Mouse (Mus musculus): Measurements from ENCODE around the gene Krt13. TPM values are rescaled to one million over a fixed set of nuclear protein-coding genes. Genes with fewer than 3 reads are reported as not detected.

The Krt13 gene
- polyA plus RNA-seq, 1 experiment from 2014 or later, result 0.22 TPM

DNA sequence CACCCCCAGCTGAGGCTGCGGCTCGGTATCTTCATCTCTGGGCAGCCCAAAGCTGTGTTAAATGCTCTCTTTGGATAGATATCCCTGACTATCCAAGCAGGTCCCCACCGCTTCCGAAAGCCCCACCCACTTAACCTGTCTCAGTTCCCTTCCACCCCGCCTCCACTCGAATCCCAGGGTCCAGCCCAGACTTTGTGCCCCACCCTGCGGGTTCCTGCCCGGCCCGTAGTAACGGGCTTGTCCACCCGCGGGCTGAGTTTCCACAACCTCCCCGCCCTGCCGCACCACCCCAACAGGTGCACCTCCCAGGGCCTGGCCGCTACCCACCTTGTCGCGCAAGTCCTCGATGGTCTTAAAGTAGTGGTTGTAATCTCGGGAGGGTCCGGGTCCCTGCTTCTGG is 23.7 kb upstream of the Krt13 start:
- ATAC-seq, result no peak
- Histone ChIP-seq H3K9me3 (no peaks in the 10 kb centered on the region), H3K4me1 (replicated peaks) (peaks cover 10% of the 10 kb centered on the region), H3K27ac (no peak overlapping the region), H3K4me2 (replicated peaks) (peak overlapping the region; percentile 50), H3K36me3 (no peaks in the 10 kb centered on the region), H3K27me3 (peaks cover 36% of the 10 kb centered on the region), H3K9ac (replicated peaks) (no peak overlapping the region), H3K4me3 (replicated peaks) (peak overlapping the region; percentile 23)
- 1% methylated on average over 20 of the region's 20 CpGs for WGBS

DNA sequence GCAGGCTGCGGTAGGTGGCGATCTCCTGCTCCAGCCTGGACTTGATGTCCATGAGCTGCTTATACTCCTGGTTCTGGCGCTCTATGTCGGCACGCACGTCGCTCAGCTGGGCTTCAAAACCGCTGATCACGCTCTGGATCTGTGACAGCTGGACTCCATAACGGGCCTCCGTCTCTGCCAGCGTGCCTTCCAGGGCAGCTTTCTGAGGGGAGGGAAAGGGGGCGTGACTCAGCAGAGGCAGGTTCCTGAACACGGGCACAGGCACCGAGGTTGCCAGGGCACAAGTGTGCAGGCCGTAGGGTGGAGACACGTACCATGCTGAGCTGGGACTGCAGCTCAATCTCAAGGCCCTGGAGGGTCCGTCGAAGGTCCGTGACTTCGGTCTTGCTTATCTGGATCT is 19.6 kb upstream of the Krt13 start:
- Histone ChIP-seq H3K4me2 (replicated peaks) (no peak overlapping the region), H3K4me1 (replicated peaks) (peaks cover 35% of the 10 kb centered on the region), H3K36me3 (no peaks in the 10 kb centered on the region), H3K27me3 (peaks cover 23% of the 10 kb centered on the region), H3K4me3 (replicated peaks) (no peak overlapping the region), H3K9ac (replicated peaks) (no peak overlapping the region), H3K9me3 (no peaks in the 10 kb centered on the region), H3K27ac (no peak overlapping the region)
- 94% methylated on average over 21 of the region's 21 CpGs for WGBS
- ATAC-seq, result no peak

- ATAC-seq, result no peak
Measured at GRCm38 (mm10) chr11:100139391-100139790, 18.0 kb upstream of the Krt13 start.

DNA sequence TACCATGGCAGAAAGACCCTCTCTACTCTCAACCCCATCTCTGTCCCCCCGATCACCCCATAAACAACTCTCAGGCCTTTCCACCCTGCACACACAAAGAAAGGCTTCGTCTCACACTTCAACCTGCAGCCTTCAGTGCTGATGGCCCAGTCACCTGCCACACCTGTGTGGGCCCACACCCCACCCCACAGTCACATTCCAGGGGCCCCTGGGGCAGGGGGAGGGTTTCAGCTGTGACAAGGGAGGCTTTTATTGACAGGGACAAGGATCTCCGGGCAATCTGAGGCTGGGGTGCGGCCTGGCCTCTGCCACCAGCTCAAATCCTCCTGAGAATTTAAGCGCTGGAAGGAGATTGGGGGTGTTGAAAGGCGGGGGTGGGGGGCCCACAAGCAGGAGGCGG is 17.4 kb upstream of the Krt13 start:
- Histone ChIP-seq H3K9me3 (no peaks in the 10 kb centered on the region), H3K36me3 (no peaks in the 10 kb centered on the region), H3K9ac (replicated peaks) (no peak overlapping the region), H3K4me2 (replicated peaks) (no peak overlapping the region), H3K27me3 (peaks cover 2% of the 10 kb centered on the region; the same call in 1 of the 2 replicates), H3K4me1 (replicated peaks) (peaks cover 25% of the 10 kb centered on the region), H3K4me3 (replicated peaks) (no peak overlapping the region), H3K27ac (no peak overlapping the region)
- no peak for ATAC-seq
- 44% methylated on average over 7 of the region's 7 CpGs for WGBS

More at GRCm38 (mm10) chr11:100139391-100139790, 18.0 kb upstream of the Krt13 start:
- Histone ChIP-seq H3K27me3 (peaks cover 7% of the 10 kb centered on the region), H3K4me1 (replicated peaks) (peaks cover 25% of the 10 kb centered on the region), H3K9ac (replicated peaks) (no peak overlapping the region), H3K9me3 (no peaks in the 10 kb centered on the region), H3K36me3 (no peaks in the 10 kb centered on the region), H3K4me3 (replicated peaks) (no peak overlapping the region), H3K27ac (no peak overlapping the region), H3K4me2 (replicated peaks) (no peak overlapping the region)
- 77% methylated on average over 2 of the region's 2 CpGs for WGBS

DNA sequence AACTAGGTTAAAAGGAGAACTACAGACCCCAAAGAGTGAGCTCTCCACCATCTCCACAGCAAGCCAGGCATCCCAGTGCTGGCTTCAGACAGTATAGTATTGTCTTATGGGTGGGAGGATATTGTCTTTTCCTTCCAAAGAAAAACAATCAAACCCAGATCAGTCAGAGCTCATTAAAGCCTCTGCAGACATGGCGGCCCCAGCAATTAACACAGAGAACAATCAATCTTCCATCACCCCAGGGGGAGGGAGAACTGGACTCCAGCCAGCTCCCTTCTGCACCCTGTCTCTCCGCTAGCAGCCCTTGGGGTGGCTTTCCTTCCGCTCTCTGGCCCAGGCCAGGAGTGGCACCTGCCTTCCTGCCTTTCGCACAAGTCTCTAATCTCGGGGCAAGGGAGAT is 16.3 kb upstream of the Krt13 start:
- H3K4me3 ChIP-seq (replicated peaks), result no peak overlapping the region
- no peaks in the 10 kb centered on the region for H3K9me3 ChIP-seq
- no peak overlapping the region for H3K27ac ChIP-seq
- WGBS, result 28% methylated on average over 5 of the region's 5 CpGs
- H3K27me3 ChIP-seq, result no peaks in the 10 kb centered on the region
- ATAC-seq, result 0 out of 2 replicates have a peak, but pooled peaks have one; percentile 17
- no peak overlapping the region for H3K4me2 ChIP-seq (replicated peaks)
- H3K4me1 ChIP-seq (replicated peaks), result peaks cover 25% of the 10 kb centered on the region
- no peaks in the 10 kb centered on the region for H3K36me3 ChIP-seq
- H3K9ac ChIP-seq (replicated peaks), result no peak overlapping the region

DNA sequence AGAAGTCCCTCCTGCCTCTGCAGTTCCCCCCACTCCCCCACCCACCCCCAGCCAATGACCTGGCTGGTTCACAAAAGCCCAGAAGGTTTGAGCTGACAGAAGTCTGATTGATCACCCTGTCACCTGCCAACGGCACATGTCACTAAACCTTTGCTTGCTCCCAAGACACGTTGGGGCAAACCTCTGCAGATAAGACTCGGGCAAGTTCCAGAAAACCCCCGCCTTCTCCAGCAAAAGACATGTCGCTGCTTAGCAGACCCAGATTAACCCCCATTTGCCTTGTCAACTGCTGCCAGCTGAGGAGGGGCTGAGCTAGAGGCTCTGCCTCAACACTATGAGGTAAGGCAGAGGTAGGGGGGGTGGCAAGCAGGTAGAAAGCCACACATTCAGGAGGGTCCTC is 15.2 kb upstream of the Krt13 start:
- H3K4me2 ChIP-seq (replicated peaks), result no peak overlapping the region
- no peak overlapping the region; the same call in 1 of the 2 replicates for H3K27ac ChIP-seq
- no peak for ATAC-seq
- WGBS, result 33% methylated on average over 5 of the region's 5 CpGs
- H3K4me1 ChIP-seq (replicated peaks), result peaks cover 25% of the 10 kb centered on the region
- H3K9me3 ChIP-seq, result no peaks in the 10 kb centered on the region
- no peaks in the 10 kb centered on the region for H3K36me3 ChIP-seq
- H3K27me3 ChIP-seq, result no peaks in the 10 kb centered on the region
- no peak overlapping the region for H3K4me3 ChIP-seq (replicated peaks)
- H3K9ac ChIP-seq (replicated peaks), result no peak overlapping the region

DNA sequence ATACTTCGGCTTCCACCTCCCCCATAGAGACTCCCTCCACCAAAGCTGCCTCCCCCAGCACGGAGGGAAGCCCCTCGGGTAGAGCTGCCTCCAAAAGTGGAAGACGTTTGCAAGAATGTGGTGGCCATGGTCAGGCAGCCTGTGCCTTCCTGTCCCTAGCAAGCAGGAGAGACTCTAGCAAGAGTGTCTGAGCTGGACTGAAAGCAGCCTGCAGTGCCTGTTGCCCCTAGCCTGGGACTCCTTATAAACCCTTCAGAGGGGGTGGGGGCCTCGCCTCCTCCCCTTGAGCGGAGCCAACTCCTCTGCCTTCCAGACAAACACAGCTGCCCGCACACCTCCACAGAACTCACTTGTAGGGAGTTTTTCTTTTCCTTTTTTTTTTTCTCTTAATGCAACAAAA is 14.4 kb upstream of the Krt13 start, which contains the start of gene Krt15:
Krt15 (minus strand) TSS at position 198 of the 400 bp plus-strand sequence.
- H3K4me2 ChIP-seq (replicated peaks), result no peak within 1 kb of the TSS
- H3K9ac ChIP-seq (replicated peaks), result no peak within 1 kb of the TSS
- H3K4me1 ChIP-seq (replicated peaks), result peaks cover 25% of the 10 kb centered on the region
- H3K36me3 ChIP-seq, result no peaks in the 10 kb centered on the region
- no peaks in the 10 kb centered on the region for H3K27me3 ChIP-seq
- no peak for ATAC-seq
- 71% methylated on average over 7 of the region's 7 CpGs for WGBS
- no peak within 1 kb of the TSS for H3K4me3 ChIP-seq (replicated peaks)
- H3K27ac ChIP-seq, result no peak within 1 kb of the TSS; the same call in 1 of the 2 replicates
- no peaks in the 10 kb centered on the region for H3K9me3 ChIP-seq

GRCm38 (mm10) chr11:100124901-100125300 is 3.5 kb upstream of the Krt13 start:
- no peak overlapping the region for H3K4me2 ChIP-seq (replicated peaks)
- H3K4me1 ChIP-seq (replicated peaks), result no peaks in the 10 kb centered on the region
- H3K27ac ChIP-seq, result no peak overlapping the region
- H3K27me3 ChIP-seq, result no peaks in the 10 kb centered on the region
- 84% methylated on average over 7 of the region's 7 CpGs for WGBS
- H3K36me3 ChIP-seq, result no peaks in the 10 kb centered on the region
- no peak for ATAC-seq
- H3K4me3 ChIP-seq (replicated peaks), result no peak overlapping the region
- H3K9me3 ChIP-seq, result no peaks in the 10 kb centered on the region
- H3K9ac ChIP-seq (replicated peaks), result no peak overlapping the region

- no peak overlapping the region for H3K4me3 ChIP-seq (replicated peaks)
- H3K36me3 ChIP-seq, result no peaks in the 10 kb centered on the region
- H3K4me2 ChIP-seq (replicated peaks), result no peak overlapping the region
- H3K27ac ChIP-seq, result no peak overlapping the region
- H3K9me3 ChIP-seq, result no peaks in the 10 kb centered on the region
- ATAC-seq, result no peak
- no peaks in the 10 kb centered on the region for H3K4me1 ChIP-seq (replicated peaks)
- WGBS, result 93% methylated on average over 5 of the region's 5 CpGs
- H3K9ac ChIP-seq (replicated peaks), result no peak overlapping the region
- H3K27me3 ChIP-seq, result no peaks in the 10 kb centered on the region
Measured at GRCm38 (mm10) chr11:100120331-100120730, 1.0 kb downstream of the Krt13 start.

- Histone ChIP-seq H3K36me3 (no peaks in the 10 kb centered on the region), H3K27ac (no peak overlapping the region), H3K4me2 (replicated peaks) (no peak overlapping the region), H3K27me3 (no peaks in the 10 kb centered on the region), H3K4me3 (replicated peaks) (no peak overlapping the region), H3K9ac (replicated peaks) (no peak overlapping the region), H3K9me3 (no peaks in the 10 kb centered on the region), H3K4me1 (replicated peaks) (no peaks in the 10 kb centered on the region)
- ATAC-seq, result no peak
- 74% methylated on average over 2 of the region's 2 CpGs for WGBS
Measured at GRCm38 (mm10) chr11:100113742-100114029, 7.7 kb downstream of the Krt13 start.

- 84% methylated on average over 11 of the region's 11 CpGs for WGBS
- ATAC-seq, result no peak
- no peaks in the 10 kb centered on the region for H3K9me3 ChIP-seq
- no peak overlapping the region for H3K4me3 ChIP-seq (replicated peaks)
- no peaks in the 10 kb centered on the region for H3K36me3 ChIP-seq
- H3K4me1 ChIP-seq (replicated peaks), result no peaks in the 10 kb centered on the region
- H3K27ac ChIP-seq, result no peak overlapping the region
- no peak overlapping the region for H3K4me2 ChIP-seq (replicated peaks)
- H3K9ac ChIP-seq (replicated peaks), result no peak overlapping the region
- no peaks in the 10 kb centered on the region for H3K27me3 ChIP-seq
Measured at GRCm38 (mm10) chr11:100112935-100113741, 8.2 kb downstream of the Krt13 start.

DNA sequence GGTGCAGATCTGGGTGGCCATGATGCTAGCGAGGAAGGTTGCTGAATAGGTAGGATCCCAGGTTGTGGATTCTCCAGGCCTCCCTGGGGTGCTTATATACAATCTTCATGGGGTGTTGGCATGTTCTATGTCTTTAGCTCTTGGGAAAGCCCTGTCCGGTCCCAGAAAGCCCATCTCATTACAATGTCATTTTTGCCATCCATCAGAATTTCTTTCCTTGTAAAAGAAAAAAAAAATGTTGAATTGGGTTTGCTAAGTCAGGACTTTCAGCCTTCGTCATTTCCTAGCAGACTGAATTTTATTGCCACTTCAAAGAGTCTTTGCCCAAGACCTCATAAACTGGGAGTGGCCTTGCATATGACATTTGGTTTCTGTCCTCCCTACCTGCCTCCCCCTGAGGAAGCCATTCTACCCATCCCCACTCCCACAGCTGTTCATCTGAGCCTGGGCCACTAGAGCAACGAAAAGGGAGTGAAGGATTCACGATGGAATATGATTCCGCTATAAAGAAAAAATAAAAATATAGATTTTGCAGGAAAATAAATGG is 15.7 kb downstream of the Krt13 start, which contains the start of gene Krt36:
Krt36 (minus strand) TSS at position 51 of the 547 bp plus-strand sequence.
- WGBS, result 91% methylated on average over 6 of the region's 6 CpGs

More for the DNA sequence above, 15.7 kb downstream of the Krt13 start, which contains the start of gene Krt36:
- no peak for ATAC-seq
- no peaks in the 10 kb centered on the region for H3K27me3 ChIP-seq
- no peaks in the 10 kb centered on the region for H3K9me3 ChIP-seq
- H3K4me2 ChIP-seq (replicated peaks), result no peak within 1 kb of the TSS
- H3K4me1 ChIP-seq (replicated peaks), result 0 out of 2 replicates have a peak, but pooled peaks cover 2% of the 10 kb centered on the region
- no peaks in the 10 kb centered on the region for H3K36me3 ChIP-seq
- no peak within 1 kb of the TSS for H3K27ac ChIP-seq
- no peak within 1 kb of the TSS for H3K9ac ChIP-seq (replicated peaks)
- H3K4me3 ChIP-seq (replicated peaks), result no peak within 1 kb of the TSS

Measured in midbrain, embryonic 13.5 days (tissue).